Mouse (Mus musculus): ENCODE measurements at regions not wholly inside any gene's neighbourhood (a gene's known extent, or its start where the extent isn't known, plus 50 kb on each side); places are given as distances from the start of the nearest gene placed in this dataset.

DNA sequence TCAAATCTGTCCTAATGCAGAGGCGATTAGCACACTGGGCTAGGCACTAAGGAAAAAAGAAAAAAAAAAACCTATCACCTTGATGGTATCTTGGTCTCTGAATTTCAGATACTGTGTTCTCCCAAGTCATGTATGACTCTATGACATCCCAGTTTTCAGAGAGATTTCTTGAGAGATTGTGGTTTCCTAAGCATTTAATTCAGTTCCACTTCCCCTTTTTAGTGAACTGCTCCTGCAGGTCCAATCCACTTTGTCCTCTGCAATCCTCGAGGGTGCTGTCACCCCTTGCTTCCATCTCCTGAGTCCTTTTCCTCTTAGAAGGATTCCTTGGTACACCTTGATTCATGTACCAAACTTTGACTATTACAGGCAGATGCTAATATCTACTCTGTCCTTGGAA is 2104.8 kb upstream of the Lrrc6 start:
- TF ChIP-seq REST (IDR thresholded peaks at IDR 0.05; ENCODE audit: insufficient read depth, insufficient read length) = no peak
- TF ChIP-seq POLR2A (IDR thresholded peaks at IDR 0.05; ENCODE audit: insufficient read length, low read depth) = no peak
- TF ChIP-seq MAX (IDR thresholded peaks at IDR 0.05; ENCODE audit: low read depth) = no peak
- TF ChIP-seq POLR2AphosphoS2 (IDR thresholded peaks at IDR 0.05; ENCODE audit: insufficient read length, low read depth) = no peak
- no peak for TF ChIP-seq MYOG (IDR thresholded peaks at IDR 0.05; ENCODE audit: control insufficient read depth in 1 of 3, insufficient read depth in 1 of 3, insufficient read length in 2 of 3, low read depth in 2 of 3)
- TF ChIP-seq E2F4 (IDR thresholded peaks at IDR 0.05; ENCODE audit: insufficient read depth) = no peak
- TF ChIP-seq USF1 (IDR thresholded peaks at IDR 0.05; ENCODE audit: low read depth) = no peak
- no peak for TF ChIP-seq MYOD1 (IDR thresholded peaks at IDR 0.05; ENCODE audit: control insufficient read depth in 1 of 3, insufficient read length in 2 of 3, low read depth in 2 of 3)
- TF ChIP-seq CEBPB (IDR thresholded peaks at IDR 0.05; ENCODE audit: insufficient read depth, poor library complexity, severe bottlenecking) = no peak
- TF ChIP-seq SRF (IDR thresholded peaks at IDR 0.05; ENCODE audit: control insufficient read depth, insufficient read length, low read depth) = no peak
- TF ChIP-seq TCF3 (IDR thresholded peaks at IDR 0.05; ENCODE audit: insufficient read length, low read depth) = no peak
